Mouse (Mus musculus) spleen, adult 2 months (tissue): ENCODE results near the gene Mrap2.

Source experiments
- CTCF ChIP-seq: fragments of 200-500 bp; IDR thresholded peaks from 2 replicates; pipeline ENCODE4 v1.5.1; 2011; ENCODE audit warnings: mild to moderate bottlenecking, inconsistent platforms; ENCODE audit not compliant: insufficient read depth, insufficient read length, insufficient replicate concordance; ENCODE audit errors: extremely low read depth
- POLR2A ChIP-seq: fragments of 200-500 bp; IDR thresholded peaks from 2 replicates; pipeline ENCODE4 v1.6.1; 2011; ENCODE audit warnings: low read depth, low read length, inconsistent platforms

GRCm38 (mm10) chr9:87213204-87213603 is 69.1 kb downstream of the Mrap2 start:
- TF ChIP-seq CTCF (no peak), POLR2A (no peak)
